Mouse (Mus musculus) heart, adult 18-20 months (tissue): ENCODE data around the gene Fuca1. TPM values are rescaled to one million over a fixed set of nuclear protein-coding genes. Genes with fewer than 3 reads are reported as not detected.
A peak's percentile ranks its signal among the peaks of the same experiment; 100 is the strongest.

ENCODE experiments used
- DNase-seq, 2 experiments: peaks; one replicate each; pipeline ENCODE4 v3.0.0; 2021 to 2022; ENCODE audit warnings: mixed read lengths in 1 of 2
- long read RNA-seq, 2 experiments: library from polyadenylated mRNA; stranded (forward); transcript quantifications; one replicate each; pipeline ENCODE4 v2.0.0; 2021
- total RNA-seq, 2 experiments: library from RNA; stranded (reverse); gene quantifications; 2 replicates each; pipeline ENCODE4 v1.2.3; 2021

Gene Fuca1
- 10 to 100 TPM; 31.7 to 35.3 TPM for total RNA-seq
- long read RNA-seq, experiment 1, transcript Fuca1-201 (8 exons, 2,525 nt), result major isoform, 43 of 50 reads
- long read RNA-seq, experiment 1, partial matches to known transcripts, result 4 of 50 reads
- long read RNA-seq, experiment 1, other reads (novel, unspliced or antisense), result 3 of 50 reads
- long read RNA-seq, experiment 2, transcript Fuca1-201 (8 exons, 2,525 nt), result major isoform, 22 of 28 reads
- long read RNA-seq, experiment 2, partial matches to known transcripts, result 3 of 28 reads
- long read RNA-seq, experiment 2, other reads (novel, unspliced or antisense), result 3 of 28 reads

- DNase-seq, result peak; percentile 96 to 98
These were observed at the start of gene Fuca1 for GRCm38 (mm10) chr4:135920304-135921241. Fuca1 (plus strand) TSS chr4:135920735.

DNA sequence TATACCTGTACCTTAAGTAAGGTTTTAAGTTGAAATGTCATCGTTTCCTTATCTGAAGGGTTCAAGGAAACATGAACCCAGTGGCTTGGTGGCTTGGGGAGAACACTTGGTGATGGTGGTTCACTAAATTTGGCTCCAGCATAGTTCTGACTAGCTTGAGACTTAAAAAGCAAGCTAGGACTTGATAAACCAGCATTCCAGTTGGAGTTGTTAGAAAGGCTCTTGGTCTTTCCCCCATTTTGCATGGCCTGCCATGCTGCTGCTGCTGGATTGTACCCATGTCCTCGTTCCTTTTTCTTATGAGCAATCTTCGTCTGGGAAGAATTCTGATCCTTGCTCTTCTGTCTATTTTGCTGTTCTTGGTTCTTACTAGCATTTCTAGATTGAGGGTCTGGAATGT, 48.5 kb upstream of the Fuca1 start:
- no peak for DNase-seq

- DNase-seq, result peak in 1 of 2 experiments; percentile 48
These were observed 47.7 kb upstream of the Fuca1 start for GRCm38 (mm10) chr4:135872589-135873391.

- DNase-seq, result peak; percentile 94 to 95
These were observed 46.9 kb upstream of the Fuca1 start, which contains the start of gene Pnrc2 for GRCm38 (mm10) chr4:135873526-135874202. Pnrc2 (minus strand) TSS chr4:135873850.

GRCm38 (mm10) chr4:135874564-135875535, 45.7 kb upstream of the Fuca1 start:
- DNase-seq, result no peak

- DNase-seq, result no peak
These were observed 45.0 kb upstream of the Fuca1 start for GRCm38 (mm10) chr4:135875546-135875945.

DNA sequence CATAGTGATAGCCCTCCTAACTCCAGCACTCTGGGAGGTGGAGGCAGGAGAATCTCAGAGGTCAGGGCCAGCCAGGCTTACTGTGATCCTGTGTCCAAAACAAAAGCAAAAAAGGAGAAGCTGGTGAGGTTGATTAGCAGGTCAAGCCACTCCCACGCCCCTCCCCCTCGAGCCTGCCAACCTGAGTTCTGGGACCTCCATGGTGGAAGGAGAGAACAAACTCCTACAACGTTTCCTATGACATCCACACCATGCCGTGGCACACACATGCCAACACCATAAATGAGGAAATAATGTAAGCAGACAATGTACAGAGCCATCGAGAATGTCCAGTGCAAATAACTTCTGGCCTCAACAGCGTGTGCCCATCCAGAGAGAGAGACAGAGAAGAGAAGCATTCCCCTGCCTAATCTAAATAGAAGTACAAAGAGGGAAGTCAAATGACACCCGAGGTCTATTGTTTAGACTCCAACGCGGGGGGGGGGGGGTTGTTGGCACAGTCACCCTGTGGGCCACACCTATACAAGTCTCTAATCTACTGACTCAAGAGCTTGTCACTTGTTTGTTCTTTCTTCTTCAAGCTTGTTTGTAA, 44.4 kb upstream of the Fuca1 start:
- DNase-seq, result peak; percentile 71 to 80

- DNase-seq, result peak; percentile 88 to 94
These were observed 43.9 kb upstream of the Fuca1 start for GRCm38 (mm10) chr4:135876583-135877020.

DNA sequence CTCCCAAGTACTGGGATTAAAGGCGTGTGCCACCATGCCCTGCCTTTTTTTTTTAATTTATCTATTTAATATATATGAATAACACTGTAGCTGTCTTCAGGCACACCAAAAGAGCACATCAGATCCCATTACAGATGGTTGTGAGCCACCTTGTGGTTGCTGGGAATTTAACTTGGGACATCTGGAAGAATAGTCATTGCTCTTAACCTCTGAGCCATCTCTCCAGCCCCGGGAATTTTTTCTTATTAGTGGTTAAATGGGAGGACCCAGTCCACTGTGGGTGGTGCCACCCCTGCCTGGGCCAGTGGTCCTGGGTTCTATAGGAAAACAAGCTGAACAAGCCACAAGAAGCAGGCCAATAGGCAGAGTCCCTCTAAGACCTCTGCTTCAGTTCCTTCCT, 42.8 kb upstream of the Fuca1 start:
- peak; percentile 45 to 66 for DNase-seq

DNA sequence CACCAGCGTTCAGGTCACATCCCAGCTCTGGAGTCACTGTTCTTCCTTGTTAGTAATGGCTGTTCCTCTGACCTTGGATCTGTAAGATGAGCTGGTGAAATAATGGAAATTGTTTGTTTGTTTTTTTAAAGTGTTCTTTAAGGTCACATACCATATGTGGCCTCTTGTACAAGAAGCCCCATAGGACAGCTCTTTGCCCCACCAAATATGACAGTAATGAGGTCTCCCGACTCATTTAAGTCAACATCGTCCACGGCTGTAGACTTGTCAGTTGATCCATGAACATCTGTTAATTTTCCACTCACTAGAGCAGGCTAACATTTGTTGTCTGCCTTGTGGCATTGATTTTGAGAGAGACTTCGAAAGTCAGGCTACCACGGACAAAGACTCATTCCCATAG, 41.5 kb upstream of the Fuca1 start:
- no peak for DNase-seq

GRCm38 (mm10) chr4:135880018-135880417, 40.5 kb upstream of the Fuca1 start:
- DNase-seq, result no peak

DNA sequence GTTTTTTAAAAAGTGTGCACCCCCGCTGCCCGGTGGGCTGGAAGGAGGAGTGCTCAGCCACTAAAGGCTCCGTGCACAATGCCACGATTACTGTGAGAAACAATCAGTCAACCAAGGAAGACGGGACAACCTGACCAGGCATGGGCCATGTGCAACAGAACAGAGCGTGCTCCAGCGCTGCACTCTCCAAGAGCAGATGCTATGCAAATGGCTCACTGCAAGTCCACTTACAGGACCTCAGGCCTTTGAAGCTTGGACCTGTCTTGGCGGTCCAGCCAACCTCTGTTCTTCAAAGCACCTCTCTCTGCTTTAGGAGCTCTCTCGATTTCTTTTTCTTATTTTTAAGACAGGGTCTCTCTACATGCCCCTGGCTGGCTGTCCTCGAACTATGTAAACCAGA, 40.0 kb upstream of the Fuca1 start:
- no peak for DNase-seq

- DNase-seq, result no peak
These were observed 38.5 kb upstream of the Fuca1 start for GRCm38 (mm10) chr4:135882023-135882422.

DNA sequence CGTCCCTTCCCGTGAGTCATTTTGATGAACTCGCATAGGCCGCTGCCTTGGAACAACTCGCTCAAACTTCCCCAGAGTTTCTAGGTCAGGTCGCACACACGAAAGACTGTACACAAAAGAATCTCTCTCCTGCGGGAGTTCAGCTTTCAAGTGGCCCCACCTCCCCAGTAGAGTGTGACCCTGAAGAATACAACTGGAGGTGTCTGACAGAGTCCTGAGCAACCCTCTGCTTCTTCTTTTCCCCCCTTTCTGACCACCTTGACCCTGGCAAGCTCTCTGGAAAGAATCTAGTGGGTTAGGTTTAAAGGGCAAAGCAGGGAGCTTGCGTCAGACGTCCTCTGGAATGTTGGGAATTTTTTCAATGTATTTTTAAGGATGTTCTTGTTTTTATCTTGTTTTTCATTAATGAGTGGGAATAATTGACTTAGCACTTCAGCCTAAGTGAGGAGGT, 37.1 kb upstream of the Fuca1 start:
- peak in 1 of 2 experiments; percentile 27 for DNase-seq

GRCm38 (mm10) chr4:135883881-135884516, 36.5 kb upstream of the Fuca1 start:
- no peak for DNase-seq

- no peak for DNase-seq
These were observed 36.0 kb upstream of the Fuca1 start for GRCm38 (mm10) chr4:135884531-135884930.

- DNase-seq, result no peak
These were observed 34.9 kb upstream of the Fuca1 start for GRCm38 (mm10) chr4:135885676-135886075.

DNA sequence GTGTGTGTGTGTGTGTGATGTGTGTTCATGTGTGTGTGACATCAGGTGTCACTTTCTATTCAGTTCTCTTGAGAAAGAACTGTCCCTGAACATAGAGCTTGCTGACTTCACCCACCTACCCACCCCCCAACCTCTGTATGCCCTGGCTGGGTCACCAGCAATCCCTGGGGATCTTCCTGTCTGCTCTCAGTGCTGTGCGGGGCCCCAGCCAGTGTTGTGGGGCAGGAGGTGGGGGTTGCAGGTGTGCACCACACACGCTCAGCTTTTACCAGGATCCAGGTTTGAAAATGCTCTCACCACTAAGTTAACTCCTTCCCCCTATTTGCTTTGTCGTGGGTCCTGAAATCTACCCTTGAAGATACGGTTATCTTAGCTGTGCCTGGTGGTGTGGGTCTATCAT, 34.4 kb upstream of the Fuca1 start:
- DNase-seq, result no peak

GRCm38 (mm10) chr4:135888448-135889057, 32.0 kb upstream of the Fuca1 start:
- DNase-seq, result no peak
